Mouse (Mus musculus) gastrocnemius, postnatal 4 days (tissue): ENCODE data around the gene Itgb2. TPM values are rescaled to one million over a fixed set of nuclear protein-coding genes. Genes with fewer than 3 reads are reported as not detected.

Experiments used
- DNase-seq, 2 experiments: peaks; one replicate each; pipeline ENCODE4 v3.0.0; 2021 to 2022; ENCODE audit warnings: low spot score in 2 of 2, mixed read lengths in 2 of 2
- long read RNA-seq, 2 experiments: library from polyadenylated mRNA; stranded (forward); transcript quantifications; one replicate each; pipeline ENCODE4 v2.0.0; 2021
- total RNA-seq, 2 experiments: library from RNA; stranded (reverse); gene quantifications; 2 replicates each; pipeline ENCODE4 v1.2.3; 2021

Itgb2 gene
- total RNA-seq, result 1 to 10 TPM; 2.9 to 3.9 TPM
- long read RNA-seq, experiment 1, partial matches to known transcripts, result 0 of 5 reads
- long read RNA-seq, experiment 1, other reads (novel, unspliced or antisense), result 3 of 5 reads
- long read RNA-seq, experiment 2, transcript Itgb2-201 (16 exons, 2,970 nt), result major isoform, 8 of 10 reads
- long read RNA-seq, experiment 2, partial matches to known transcripts, result 2 of 10 reads
- long read RNA-seq, experiment 2, other reads (novel, unspliced or antisense), result 0 of 10 reads

GRCm38 (mm10) chr10:77530140-77530539, at the start of gene Itgb2:
Itgb2 (plus strand) TSS chr10:77530252.
- no peak for DNase-seq

GRCm38 (mm10) chr10:77481814-77482213, 48.2 kb upstream of the Itgb2 start:
- no peak for DNase-seq

- DNase-seq, result peak in 1 of 2 experiments; percentile 40
These were observed 45.7 kb upstream of the Itgb2 start for GRCm38 (mm10) chr10:77484205-77484935.

GRCm38 (mm10) chr10:77485786-77486185, 44.3 kb upstream of the Itgb2 start:
- no peak for DNase-seq

- no peak for DNase-seq
These were observed 41.9 kb upstream of the Itgb2 start for GRCm38 (mm10) chr10:77488168-77488567.

GRCm38 (mm10) chr10:77491585-77491984, 38.5 kb upstream of the Itgb2 start:
- DNase-seq, result no peak

DNA sequence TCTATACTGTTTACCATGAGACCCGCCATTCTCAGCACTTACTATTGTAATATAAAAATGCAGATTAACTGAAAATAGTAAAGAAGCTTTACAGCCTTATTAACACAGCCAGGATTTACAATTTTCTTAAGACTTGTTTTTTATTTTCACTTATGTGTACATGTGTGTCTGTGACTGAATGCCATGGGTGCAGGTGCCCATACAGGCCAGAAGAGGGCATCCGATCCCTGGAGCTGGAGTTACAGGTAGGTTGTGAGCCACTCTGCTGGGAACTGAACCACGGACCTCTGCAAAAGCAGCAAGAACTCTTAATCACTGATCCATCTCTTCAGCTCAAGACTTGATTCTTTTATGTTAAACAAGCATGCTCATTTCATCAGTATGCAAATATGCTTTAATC, 37.2 kb upstream of the Itgb2 start:
- no peak for DNase-seq

- no peak for DNase-seq
These were observed 32.9 kb upstream of the Itgb2 start for GRCm38 (mm10) chr10:77497185-77497584.

GRCm38 (mm10) chr10:77498254-77498653, 31.8 kb upstream of the Itgb2 start:
- no peak for DNase-seq

DNA sequence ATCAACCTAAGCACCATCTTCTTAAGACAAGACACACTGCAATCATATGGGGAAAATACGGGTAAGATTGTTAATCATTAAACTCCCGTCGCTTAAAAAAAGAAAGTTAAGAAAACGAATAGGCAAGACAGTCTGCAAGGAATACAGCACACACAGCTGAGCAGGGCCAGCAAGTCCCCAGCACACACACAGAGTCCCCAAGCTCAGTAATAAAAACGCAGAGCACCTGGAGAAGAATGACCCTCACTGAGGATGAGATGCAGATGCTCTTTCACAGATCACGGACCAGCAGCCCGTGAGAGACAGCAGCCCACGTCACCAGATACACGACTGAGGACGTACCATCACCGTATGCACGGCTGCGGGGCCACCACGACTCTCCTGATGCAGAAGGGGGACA, 29.4 kb upstream of the Itgb2 start:
- DNase-seq, result no peak

DNA sequence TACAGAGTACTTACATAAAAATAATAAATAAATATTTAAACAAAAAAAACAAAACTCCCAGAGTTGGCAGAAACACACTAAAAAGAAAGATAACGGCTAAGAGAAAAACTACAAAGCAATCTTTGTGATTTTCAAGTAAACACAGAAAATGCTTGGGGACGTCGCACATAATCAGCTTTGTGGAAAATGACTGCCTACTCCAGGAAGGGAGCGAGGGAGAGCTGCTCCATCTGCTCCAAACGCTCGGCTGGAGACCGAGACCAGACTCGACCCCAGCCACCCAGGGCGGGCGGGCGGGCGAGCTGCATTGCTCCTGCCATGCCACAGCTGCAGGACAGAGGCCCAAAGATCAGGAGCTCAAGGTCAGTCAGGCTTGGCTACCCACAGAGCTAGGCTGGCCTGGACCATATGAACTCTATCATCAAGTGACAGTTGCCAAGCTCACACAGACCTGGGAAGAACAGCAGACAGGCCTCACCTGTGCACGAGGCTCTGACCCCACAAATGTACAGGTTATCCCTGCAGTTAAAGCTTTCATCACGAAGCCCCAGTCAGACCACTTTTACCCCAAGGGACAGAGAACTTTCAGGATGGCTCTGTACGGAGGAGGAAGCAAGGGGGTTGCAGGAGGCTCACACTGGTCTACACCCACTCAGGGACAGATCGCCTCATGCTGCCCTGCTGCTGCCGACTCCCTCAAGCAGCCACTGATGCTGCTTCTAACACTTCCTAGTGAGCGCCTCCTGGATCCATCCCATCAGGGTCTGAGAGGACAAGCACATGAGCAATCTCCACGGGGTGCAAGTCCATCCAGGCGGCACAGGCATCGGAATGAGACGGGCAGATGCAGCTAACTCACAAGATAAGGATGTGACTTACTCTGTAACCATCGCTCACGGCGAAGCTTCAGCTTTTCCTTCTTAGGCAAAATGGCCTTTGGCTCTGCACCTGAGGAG, 26.8 kb upstream of the Itgb2 start:
- DNase-seq, result no peak

- no peak for DNase-seq
These were observed 25.9 kb upstream of the Itgb2 start for GRCm38 (mm10) chr10:77504143-77504542.

- no peak for DNase-seq
These were observed 23.5 kb upstream of the Itgb2 start for GRCm38 (mm10) chr10:77506526-77506925.

GRCm38 (mm10) chr10:77506961-77507577, 23.0 kb upstream of the Itgb2 start:
- no peak for DNase-seq

GRCm38 (mm10) chr10:77507779-77508178, 22.3 kb upstream of the Itgb2 start:
- no peak for DNase-seq

- no peak for DNase-seq
These were observed 21.3 kb upstream of the Itgb2 start for GRCm38 (mm10) chr10:77508744-77509143.

GRCm38 (mm10) chr10:77509403-77510187, 20.5 kb upstream of the Itgb2 start:
- peak; percentile 74 to 86 for DNase-seq

DNA sequence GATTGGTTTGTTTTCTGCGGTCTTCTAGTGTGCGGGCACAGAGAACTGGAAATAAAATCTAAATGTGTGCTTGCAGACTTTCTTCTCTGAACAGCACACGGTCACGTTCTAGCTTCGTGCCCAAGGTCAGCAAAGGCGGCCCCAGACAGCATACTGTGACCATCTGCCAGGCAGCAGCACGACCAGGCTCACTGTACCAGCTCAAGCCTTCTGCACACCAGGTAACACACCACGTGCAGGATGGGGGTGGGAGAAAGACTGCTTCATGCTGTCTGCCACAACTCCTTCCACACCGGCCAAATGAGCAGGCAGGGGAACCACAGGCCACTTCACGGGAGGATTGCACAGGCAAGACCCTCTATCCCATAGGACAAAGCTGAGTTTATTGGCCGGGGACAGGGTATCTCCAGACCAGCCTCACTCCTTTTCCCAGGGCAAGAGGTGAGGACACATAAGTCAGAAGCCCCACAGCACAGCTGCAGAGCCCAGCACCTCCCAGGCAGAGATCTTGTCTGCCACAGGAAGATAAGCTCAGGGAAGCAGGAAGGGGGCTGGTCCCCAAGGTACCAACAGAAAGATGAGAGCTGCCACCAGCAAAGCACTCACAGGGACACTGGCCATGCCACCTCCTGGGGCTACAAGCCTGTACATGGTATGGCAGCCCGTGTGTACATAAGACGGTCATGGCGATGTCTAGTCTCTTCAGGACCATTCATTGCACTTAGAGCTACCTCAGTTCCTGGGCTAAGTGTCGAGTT, 19.6 kb upstream of the Itgb2 start:
- DNase-seq, result no peak
